Mouse (Mus musculus) inflammation-experienced regulatory T-cells, adult 6 months (primary cell): ENCODE data around the gene Hyou1. TPM values are rescaled to one million over a fixed set of nuclear protein-coding genes. Genes with fewer than 3 reads are reported as not detected.
"Not testable (repeated sequence)": the region's sequence is repeated elsewhere in the genome, so short reads cannot be mapped to it uniquely, and the experiment has no call there.

Source experiments
- ATAC-seq: one replicate; pipeline ENCODE4 v1.8.0; 2017
- polyA plus RNA-seq, 3 experiments: library from polyadenylated mRNA; unstranded; fragments of 100-300 nt; shearing (Covaris generic); gene quantifications; one replicate each; pipeline ENCODE4 v1.2.1; 2017

Gene Hyou1
- polyA plus RNA-seq, result 10 to 100 TPM; 14.0 to 21.4 (median 18.2) TPM

DNA sequence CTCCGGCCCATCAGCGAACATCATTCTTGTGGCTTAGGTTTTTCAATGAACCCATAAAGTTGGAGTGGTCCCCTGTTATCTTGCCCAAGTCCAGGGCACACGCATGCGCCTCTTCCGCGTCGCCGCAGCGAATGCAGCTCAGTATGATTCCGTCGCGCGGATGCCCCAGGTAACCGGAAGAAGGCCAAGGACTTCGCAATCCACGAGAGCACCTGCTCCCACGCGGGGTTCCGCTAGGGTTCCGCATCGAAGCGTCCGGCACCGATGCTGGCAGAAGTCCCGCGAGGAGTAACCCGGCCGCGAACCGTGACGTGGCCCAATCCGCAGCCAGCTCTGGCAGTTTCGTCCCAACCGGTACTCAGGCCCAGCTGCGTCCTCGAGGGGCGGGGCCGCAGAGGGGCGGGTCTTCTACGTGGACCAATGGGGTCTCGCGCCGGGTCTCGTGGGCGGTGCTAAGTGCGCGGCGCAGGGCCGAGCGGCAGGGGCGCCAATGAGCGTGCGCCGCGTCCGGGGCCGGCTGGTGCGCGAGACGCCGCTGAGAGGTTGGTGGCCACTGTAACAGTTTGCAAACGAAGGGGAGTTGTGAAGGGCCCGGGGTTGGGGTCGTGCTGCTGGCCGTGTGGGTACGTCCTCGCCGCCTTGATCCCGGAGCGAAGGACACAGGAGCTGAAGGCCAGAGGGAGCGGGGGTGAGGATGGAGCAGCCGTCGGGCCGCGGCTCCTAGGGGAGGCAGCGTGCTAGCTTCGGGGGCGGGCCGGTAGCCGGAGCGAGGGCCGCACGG is at the start of gene Hyou1:
Gene Hyou1, plus strand, starts transcription at position 437 of the 781 bp plus-strand sequence.
- peak; percentile 93 for ATAC-seq

DNA sequence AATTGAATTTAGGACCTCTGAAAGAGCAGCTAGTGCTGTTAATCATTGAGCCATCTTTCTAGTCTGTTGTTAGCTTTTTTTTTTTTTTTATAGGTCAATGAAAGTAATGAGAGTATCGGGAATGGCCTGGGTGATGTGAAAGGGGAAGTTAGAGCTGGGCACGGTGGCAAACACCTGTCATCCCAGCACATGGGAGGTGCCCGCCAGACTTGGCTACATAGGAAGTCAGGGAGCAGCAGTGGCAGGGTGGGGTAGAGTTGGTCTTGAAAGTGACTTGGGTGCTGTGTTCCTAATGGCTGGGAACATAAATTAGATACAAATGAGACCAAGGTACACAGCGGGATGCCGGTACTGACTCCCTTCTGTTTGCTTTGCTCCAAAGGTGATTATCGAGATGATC is 48.6 kb upstream of the Hyou1 start:
- ATAC-seq, result no peak

DNA sequence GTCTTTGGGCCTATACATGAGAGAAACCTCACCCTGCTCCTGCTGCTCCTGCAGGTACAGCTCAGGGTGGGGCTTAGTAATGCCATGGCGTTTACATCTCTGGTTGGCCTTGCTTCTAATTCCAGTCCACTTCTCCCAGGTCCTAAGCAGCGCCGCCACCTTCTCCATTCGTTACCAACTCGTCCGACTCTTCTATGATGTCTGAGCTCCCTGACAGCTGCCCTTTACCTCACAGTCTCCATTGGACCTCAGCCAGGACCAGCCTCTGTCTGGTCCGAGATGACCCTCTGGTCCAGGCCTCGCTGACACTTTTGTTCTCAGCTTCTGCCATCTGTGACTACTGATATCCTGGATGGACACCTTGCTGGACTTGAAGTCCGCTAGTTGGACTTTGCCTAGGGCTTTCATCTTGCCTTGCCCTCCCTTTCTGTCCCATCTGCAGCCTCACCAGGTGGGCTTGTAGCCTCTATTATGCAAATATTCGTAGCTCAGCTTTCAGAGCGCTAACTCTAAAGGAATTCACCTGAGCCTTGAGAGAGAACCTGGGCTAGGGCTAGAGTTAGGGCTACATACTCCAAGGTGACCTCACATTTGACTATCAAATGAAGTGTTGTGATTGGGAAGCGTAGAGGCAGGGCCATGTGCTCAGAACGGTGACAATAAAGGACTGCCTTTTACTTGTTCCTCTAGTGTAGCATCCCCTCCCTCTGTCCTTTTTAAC is 46.2 kb upstream of the Hyou1 start:
- no peak for ATAC-seq

DNA sequence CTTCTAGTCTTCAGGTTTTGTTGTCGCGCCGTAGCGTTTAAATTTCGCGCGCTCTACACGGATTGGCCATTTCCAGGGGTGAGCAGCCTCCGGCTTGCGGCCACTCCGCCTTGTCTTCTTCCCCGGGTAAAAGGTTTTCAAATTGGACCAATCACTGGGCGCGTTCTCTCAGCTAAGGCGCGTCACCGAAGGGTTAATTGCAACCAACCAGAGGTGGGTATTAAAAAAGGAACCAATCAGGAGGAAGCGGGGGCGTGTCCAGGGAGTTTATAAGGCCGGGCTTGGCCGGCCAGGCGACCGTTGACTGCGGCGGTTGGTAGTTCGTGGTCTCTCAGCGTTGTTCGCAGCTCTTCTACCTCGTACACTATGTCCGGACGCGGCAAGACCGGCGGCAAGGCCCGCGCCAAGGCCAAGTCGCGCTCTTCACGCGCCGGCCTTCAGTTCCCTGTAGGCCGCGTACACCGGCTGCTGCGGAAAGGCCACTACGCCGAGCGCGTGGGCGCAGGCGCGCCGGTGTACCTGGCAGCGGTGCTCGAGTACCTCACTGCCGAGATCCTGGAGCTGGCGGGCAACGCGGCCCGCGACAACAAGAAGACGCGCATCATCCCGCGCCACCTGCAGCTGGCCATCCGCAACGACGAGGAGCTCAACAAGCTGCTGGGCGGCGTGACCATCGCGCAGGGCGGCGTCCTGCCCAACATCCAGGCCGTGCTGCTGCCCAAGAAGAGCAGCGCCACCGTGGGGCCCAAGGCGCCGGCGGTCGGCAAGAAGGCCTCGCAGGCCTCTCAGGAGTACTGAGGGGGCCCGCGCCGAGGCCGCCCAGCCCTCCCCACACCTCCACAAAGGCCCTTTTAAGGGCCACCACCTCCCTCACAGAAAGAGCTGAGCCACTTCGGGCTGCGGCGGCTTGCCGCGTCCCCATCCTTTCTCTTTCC is 44.6 kb upstream of the Hyou1 start, which contains the start of gene H2afx:
Gene H2afx, plus strand, starts transcription at position 299 of the 935 bp plus-strand sequence.
- peak; percentile 98 for ATAC-seq

DNA sequence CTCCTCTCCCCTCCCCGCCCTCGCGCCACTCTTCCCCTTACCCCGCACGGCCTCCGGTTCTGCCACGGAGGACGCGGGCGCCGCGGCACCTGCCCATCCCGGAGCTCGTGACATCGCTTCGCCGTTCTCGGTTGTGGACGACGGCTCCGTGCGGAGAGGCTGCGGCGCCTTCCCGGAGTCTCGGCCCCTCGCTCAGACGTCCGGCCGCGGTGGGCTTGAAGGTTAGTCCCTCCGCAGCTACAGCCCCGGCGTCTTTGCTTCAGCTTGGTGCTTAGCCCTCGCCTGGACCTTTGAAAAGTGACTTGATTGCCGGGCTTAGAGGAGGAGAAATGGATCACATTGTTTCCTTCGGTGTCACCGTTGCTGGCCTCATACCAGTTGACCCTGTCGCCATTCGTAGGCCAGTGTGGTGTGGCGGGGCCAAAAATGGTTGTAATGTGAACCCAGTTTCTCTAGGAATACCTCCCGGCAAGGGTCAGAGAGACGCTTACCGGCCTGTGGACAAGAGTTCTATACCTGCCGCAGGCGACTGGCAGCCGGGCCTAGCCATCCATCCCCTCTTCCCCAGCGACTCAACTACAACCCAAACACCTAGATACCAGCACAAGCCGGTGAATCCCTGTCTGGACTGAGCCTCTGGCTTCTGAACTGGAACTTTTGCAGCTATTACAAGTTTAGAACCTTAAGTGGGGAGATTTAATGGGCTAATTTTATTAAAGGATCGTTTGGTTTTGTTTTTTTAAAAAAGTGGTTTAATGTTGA is 43.8 kb upstream of the Hyou1 start:
- no peak for ATAC-seq

DNA sequence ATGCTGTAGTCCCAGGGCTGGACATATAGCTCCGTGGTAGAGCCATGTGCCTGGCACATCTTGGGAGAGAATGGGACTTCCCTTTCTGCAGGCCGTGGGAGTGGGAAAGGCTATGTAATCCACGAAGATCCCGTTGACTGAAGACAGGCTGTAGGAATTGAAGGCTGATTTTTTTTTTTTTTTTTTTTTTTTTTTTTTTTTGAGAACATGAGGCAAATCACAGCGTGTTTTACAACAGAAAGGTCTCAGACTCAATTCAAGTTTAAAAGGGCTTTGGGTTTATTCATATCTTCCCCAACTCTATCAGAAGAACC is 43.2 kb upstream of the Hyou1 start:
- no peak for ATAC-seq

DNA sequence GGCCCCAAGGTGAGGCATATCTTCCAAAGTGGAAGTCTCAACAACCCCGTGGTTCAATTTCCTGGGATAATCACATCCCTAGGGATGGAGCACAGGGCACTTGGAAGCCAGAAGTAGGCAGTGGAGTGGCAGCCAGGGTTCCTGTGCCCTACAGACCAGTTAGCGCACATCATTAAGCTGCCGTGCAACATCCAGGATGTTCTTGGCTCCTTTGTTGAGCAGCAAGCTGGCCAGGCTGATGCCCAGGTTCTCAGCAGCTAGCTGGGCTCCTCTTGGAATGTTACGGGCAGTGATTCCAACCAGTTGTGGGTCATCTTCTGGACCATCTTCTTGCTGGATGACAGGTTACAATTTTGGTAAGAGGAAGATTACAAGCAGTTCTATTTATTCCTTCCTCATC is 42.8 kb upstream of the Hyou1 start:
- ATAC-seq, result not testable (repeated sequence)

DNA sequence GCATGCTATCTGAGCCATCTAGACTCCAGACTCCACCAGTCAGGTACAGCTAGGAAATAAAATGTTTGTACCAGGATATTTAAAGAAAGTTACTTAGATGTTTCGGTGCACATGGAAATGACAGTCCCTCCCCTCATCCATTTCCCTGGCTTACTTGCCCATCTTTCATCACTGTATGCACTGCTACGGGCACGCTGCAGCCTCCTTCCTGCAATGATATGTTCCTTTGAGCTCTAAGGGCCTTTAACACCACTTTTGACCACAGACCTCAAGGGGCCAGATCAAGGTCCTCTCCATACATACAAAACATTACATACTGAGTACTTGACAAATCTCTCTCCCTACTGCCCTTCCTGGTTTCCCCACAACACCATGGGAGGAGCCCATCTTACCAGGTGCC is 42.3 kb upstream of the Hyou1 start:
- no peak for ATAC-seq

DNA sequence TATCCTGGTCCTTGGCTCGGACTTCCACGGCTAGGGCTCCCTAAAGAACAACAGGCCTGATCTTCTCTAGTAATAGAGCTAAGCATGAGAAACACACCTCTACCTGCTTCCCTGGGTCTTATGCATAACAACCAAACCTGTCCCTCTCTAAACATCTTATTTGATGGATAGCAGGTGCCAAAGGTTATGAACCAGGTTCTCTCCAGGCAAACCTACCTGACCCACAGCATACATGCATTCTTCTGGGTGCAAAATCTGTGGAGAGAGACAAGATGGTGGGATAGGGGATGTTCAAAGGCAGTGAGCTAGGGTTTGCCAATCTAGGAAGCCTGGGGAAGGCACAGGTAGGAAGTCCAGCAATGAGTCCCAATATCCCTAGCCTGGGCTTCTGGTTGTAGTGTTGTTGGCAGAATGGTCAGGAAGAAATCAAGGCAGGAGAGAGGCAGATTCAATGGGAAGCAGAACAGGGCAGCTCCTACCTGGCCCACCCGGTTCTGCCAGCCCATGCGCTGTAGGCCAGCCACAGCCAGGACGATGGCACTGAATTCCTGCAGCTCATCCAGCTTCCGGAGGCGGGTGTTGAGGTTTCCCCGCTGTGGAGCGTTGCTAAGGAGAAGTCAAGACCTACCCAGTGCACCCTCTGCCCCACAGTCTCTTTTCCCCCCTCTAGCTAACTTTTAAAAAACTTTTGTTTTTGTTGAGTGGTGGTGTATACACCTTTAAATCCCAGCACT is 41.7 kb upstream of the Hyou1 start:
- ATAC-seq, result no peak

DNA sequence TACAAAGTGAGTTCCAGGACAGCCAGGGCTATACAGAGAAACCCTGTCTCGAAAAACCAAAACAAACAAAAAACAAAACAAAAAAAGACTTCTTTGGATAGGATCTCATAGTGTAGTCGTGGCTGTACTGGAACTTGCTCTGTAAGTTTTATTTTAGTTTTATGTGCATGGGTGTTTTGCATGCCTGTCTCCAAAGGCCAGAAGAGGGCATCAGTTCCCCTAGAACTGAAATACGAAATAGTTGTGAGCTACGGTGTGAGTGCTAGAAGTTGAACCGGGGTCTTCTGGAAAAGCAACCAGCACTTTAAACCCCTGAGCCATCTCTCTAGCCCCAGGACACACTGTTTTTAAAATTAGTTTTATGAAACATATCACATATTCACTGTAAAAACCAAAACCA is 40.7 kb upstream of the Hyou1 start:
- ATAC-seq, result no peak

DNA sequence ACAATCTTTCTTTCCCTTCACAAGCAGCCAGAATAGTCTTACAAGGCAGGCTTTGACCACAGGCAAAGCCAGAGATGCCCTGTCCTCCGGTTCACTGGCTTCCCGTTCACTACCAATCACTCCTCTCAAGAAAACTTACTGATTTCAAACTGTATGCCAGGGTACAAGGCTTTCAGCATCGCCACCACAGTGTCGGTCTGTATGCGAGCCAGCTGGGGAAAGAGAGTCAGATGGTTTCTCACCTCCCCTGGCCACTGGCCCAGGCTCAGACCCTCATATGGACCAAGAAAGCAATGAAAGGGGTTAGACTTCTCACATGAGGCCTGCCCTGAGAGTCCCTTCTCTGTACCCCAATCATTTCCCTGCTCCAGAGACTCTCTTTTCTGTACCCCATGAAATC is 37.8 kb upstream of the Hyou1 start:
- no peak for ATAC-seq

DNA sequence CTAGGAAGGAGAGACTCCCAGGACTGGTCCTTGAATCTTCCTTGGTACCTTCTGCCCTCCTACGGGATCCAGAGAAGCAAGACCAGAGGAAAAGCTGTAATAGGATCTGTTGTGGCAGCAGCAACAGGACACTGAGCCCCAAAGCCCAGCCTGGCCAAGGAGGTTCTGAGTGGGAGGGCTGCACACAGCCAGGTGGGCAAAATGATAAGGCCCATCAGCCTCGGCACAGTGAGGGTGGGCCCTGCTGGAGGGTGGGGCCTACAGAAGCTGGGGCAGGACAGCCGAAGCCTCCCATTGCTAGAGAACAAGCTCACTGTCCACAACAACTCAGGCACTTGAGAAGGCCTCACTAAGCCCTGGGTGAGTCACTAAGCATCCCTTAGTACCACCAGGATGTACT is 37.1 kb upstream of the Hyou1 start:
- no peak for ATAC-seq

DNA sequence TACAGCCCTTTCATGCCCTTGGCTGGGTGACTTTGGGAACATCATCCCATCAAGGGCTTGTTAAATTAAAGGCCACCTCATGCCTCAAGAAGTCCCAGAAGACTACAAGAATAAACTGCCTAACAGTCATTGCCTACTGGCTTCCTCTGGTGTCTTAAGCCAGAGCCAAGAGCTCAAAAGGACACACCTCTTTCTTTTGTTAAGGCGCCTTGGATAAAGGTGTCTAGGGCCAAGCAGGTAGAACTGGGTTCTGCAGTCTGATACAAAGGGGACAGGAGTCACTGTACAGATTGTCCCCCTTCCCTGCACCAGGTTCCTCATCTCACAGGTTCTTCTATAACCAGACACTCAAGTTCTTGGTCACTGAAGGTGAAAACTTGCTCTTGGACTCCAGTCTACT is 36.7 kb upstream of the Hyou1 start:
- ATAC-seq, result no peak

DNA sequence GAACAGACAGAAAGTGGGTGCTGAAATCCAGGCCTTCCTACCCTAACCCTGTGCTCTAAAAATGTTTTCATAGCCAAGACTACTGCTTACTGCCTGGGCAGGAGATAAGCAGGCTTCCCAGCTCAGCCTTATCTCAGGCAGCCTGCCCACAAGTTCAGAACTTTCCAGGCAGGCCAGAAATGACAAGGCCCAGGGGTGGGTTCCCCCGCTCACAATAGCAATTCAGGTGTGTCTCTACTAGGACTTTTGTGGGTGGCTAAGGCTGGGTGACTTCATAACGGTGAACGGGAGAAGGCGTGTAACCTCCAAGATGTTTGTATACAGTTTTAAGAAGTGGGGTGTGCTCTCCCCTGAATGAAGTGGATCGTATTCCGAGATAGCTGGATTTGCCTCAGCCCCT is 36.0 kb upstream of the Hyou1 start:
- ATAC-seq, result no peak

DNA sequence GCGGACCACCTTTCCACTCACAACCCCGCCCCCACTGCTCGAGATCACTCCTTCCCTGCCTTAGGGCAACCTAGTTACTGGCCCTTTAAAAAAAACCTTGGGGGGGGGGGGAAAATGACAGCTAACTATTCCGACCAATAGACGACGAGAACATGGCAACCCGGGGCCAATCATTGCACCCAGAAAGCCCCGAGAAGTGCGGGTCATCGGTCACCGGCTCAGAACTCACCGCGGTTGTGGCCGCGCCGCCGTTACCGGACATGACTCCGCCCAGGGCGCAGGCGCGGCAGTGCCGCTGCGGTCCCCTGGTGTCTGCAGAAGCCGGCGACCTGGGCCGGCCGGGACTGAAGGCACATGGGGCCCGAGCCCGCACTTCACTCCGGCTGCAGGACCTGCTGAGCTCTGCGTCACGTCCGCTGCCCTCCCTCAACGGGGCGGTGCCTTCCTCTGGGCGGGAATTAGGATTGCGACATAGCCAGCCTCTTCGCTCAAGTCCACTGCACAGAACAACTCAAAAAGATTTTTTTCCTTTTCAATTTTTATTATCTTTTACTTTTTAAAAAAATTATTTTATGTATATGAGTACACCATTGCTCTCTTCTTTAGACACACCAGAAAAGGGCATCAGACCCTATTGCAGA is 35.4 kb upstream of the Hyou1 start, which contains the start of gene Hmbs:
Gene Hmbs, minus strand, starts transcription at position 448 of the 641 bp plus-strand sequence.
- ATAC-seq, result peak; percentile 95

DNA sequence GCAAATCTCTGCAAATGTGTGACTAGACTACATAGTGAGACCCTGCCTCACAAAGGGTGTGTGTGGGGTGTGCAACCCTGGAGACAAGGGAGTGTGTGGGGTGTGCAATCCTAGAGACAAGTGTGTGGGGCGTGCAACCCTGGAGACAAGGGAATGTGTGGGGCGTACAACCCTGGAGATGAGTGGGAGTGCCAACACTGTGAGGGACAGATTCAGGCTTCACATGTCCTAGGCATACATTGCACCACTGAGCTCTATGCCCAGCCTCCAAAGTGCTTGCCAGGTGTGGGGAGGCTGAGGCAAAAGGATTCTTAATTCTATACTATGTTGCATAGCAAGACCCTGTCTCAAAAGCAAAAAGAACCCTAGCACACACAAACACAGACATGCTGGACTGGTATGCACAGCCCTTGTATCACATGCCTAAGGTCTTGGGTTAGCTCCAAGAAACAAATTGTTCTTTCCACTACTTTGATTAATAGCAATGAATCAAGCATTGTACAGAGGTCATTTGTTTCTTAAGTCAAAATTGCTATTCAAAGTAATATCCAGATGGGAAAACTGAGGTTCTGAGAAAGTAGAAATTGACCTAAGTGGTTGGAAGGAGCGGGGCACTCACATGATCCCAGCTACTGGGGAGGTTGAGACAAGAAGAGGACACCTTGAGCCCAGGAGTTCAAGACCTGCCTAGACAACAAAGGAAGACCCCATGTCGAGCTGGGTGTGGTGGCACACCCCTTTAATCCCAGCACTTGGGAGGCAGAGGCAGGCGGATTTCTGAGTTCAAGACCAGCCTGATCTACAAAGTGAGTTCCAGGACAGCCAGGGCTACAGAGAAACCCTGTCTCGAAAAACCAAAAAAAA is 33.5 kb upstream of the Hyou1 start:
- ATAC-seq, result no peak

DNA sequence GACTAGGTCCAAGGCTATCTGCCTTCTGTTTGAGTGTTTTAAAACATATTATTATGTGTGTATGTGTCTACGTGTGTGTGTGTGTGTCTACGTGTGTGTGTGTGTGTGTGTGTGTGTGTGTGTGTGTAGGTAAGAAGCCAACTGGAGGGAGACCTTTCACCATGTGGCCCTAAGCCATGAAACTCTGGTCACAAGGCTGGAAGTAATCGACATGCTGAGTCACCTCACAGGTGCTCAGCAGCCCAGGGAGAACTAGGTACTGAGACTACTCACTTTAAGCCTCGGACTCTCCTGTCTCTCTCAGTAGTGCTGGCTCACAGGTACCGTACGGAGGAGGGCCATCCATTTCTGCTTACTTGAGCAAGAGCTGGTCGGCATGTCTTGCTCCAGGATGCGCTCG is 32.1 kb upstream of the Hyou1 start:
- ATAC-seq, result no peak

DNA sequence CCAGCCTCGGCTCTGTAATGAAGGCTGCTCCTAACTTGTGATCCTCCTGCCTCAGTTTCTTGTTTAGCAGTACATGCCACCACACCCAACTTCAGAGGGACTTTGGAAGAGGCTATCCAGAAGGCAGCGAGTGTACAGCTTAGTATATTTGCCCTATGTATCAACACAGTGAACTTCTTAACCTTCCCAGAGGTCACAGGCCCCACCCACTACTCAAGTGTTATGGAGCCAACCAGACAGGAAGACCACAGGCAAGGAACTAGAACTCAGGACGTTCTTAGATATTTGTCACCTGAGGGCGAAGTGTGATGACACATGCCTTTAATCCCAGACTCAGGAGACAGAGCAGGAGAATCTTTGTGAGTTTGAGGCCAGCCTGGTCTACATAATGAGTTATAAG is 31.7 kb upstream of the Hyou1 start:
- ATAC-seq, result no peak

DNA sequence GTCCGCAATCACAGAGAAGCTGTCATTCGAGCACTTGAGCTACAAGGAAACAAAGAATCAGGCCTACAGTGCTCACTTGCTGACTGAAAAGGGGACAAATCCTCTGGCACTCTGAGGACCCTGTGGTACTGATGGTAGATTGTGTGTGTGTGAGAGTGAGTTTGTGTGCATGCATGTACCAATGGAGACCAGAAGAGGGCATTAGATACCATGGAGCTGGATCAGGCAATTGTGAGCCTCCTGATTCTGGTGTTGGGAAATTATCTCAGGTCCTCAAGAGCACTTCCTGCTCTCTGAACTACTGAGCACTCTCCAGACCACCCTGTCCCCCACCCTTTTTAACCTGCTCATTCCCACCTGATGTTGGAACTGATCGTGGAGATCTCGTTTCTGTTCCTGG is 30.7 kb upstream of the Hyou1 start:
- ATAC-seq, result no peak

DNA sequence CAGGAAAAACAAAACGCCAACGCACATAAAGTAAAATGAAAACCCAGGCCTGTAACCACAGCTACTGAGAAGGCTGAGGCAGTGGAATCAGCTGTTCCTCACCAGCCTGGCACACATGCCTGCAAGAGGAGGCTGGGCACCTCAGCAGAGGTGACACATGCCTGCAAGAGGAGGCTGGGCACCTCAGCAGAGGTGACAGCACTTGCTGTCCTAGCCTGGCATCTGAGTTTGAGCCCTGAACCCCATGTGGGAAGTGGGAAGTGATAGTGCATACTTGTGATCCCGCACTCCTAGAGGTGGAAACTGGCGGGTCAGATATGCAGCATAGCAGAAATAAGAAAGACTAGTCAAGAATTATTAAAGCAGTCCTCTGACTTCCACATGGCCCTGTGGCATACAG is 27.9 kb upstream of the Hyou1 start:
- ATAC-seq, result no peak
